Mouse (Mus musculus): ENCODE results near the gene Gm4985. TPM values are rescaled to one million over a fixed set of nuclear protein-coding genes. Genes with fewer than 3 reads are reported as not detected.
"Not testable (repeated sequence)": the region's sequence is repeated elsewhere in the genome, so short reads cannot be mapped to it uniquely, and the experiment has no call there.

The Gm4985 gene
- polyA plus RNA-seq (2015; fragmentation: Nextera tagmentation; extraction: Ambion mirVana), result not detected in 2 replicates

DNA sequence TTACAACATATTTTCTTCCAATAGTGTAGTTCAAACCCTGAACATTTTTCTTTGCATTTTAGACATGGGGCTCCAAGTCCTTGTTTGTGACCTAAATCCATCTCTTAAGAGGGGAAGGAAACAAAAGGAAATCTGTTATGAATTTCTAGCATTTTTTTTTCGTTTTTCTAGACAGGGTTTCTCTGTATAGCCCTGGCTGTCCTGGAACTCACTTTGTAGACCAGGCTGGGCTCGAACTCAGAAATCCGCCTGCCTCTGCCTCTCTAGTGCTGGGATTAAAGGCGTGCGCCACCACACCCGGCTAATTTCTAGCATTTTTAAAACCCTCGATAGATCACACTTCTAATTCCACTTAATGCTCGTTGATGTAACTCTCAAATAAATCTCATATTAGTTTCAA lies at the start of gene Gm4985:
TSS of gene Gm4985 (minus strand) at position 101 of the 400 bp plus-strand sequence.
- WGBS, result 81% methylated on average over 8 of the region's 8 CpGs
- not testable (repeated sequence) for H3K27me3 ChIP-seq (replicated peaks; ENCODE audit: insufficient read depth, low read length); H3K27ac ChIP-seq (ENCODE audit: low read length); ATAC-seq; H3K36me3 ChIP-seq (ENCODE audit: insufficient read depth, low read length); H3K9ac ChIP-seq (replicated peaks; ENCODE audit: low read depth); H3K4me2 ChIP-seq (replicated peaks; ENCODE audit: low read depth, low read length); H3K4me1 ChIP-seq (ENCODE audit: insufficient read depth, low read depth, low read length); H3K4me3 ChIP-seq (ENCODE audit: low read depth, low read length); H3K9me3 ChIP-seq (ENCODE audit: low read length); DNase-seq (ENCODE audit: low spot score)

DNA sequence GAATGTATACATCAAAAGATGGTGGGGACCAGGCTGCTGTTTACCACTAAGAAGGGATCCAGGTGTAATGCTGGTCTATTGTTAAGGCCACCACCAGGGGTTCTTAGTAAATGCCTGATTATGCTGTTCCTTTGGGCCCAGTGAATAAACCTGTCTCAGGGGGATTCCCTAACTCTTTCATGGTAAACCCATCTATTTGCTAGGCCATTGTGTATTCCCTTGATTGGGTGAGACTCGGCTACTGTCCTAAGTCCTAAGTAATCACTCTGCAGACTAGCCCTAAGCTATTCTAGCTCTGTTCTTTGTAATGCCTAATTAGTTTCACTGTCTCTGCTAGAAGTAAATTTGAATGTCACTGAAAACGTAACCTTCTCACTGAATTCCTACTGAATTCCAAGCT lies 4.6 kb downstream of the Gm4985 start:
- Histone ChIP-seq H3K4me2 (replicated peaks; ENCODE audit: low read depth, low read length) (no peak overlapping the region), H3K36me3 (ENCODE audit: insufficient read depth, low read length) (no peaks in the 10 kb centered on the region), H3K4me1 (ENCODE audit: insufficient read depth, low read depth, low read length) (no peaks in the 10 kb centered on the region), H3K4me3 (ENCODE audit: low read depth, low read length) (no peak overlapping the region), H3K27ac (ENCODE audit: low read length) (no peak overlapping the region), H3K9ac (replicated peaks; ENCODE audit: low read depth) (no peak overlapping the region), H3K9me3 (ENCODE audit: low read length) (no peaks in the 10 kb centered on the region), H3K27me3 (replicated peaks; ENCODE audit: insufficient read depth, low read length) (no peaks in the 10 kb centered on the region)
- WGBS, result 75% methylated on average over 2 of the region's 2 CpGs
- TF ChIP-seq CTCF (IDR thresholded peaks at IDR 0.05), result no peak
- no peak for TF ChIP-seq EP300 (IDR thresholded peaks at IDR 0.05)
- ATAC-seq (no peak), DNase-seq (ENCODE audit: low spot score) (no peak)

Small RNA genes within 50 kb of the gene (microRNA-seq; reads per million reads assigned to microRNA genes)
- gene Gm25299, result not detected

Other genes starting within 250 kb of the Gm4985 start
- not detected in 2 replicates for gene Gm4907, start 76.4 kb downstream of the Gm4985 start, polyA plus RNA-seq (2015; fragmentation: Nextera tagmentation; extraction: Ambion mirVana)